Mouse (Mus musculus) thymus, adult 2 months (tissue): ENCODE measurements around the gene Slc43a2. TPM values are rescaled to one million over a fixed set of nuclear protein-coding genes. Genes with fewer than 3 reads are reported as not detected.

Source experiments
- DNase-seq: peaks from one replicate; pipeline ENCODE4 v3.0.0; 2021
- H3K27ac ChIP-seq: fragments of 200-500 bp; 2 replicates; pipeline ENCODE4 v1.5.1; 2012; ENCODE audit warnings: low read length, control low read depth; ENCODE audit not compliant: control insufficient read depth, insufficient read depth
- H3K27me3 ChIP-seq: fragments of 200-500 bp; 2 replicates; pipeline ENCODE4 v1.6.1; 2012; ENCODE audit warnings: mild to moderate bottlenecking, low read length, moderate library complexity, mixed read lengths; ENCODE audit not compliant: control insufficient read depth, insufficient read depth
- H3K36me3 ChIP-seq: fragments of 200-500 bp; 2 replicates; pipeline ENCODE4 v1.6.1; 2012; ENCODE audit warnings: mild to moderate bottlenecking, low read length, moderate library complexity; ENCODE audit not compliant: control insufficient read depth, insufficient read depth
- H3K4me1 ChIP-seq: fragments of 200-500 bp; replicated peaks from 2 replicates; pipeline ENCODE4 v1.6.1; 2012; ENCODE audit warnings: low read length; ENCODE audit not compliant: control insufficient read depth, insufficient read depth
- H3K4me3 ChIP-seq: fragments of 200-500 bp; 2 replicates; pipeline ENCODE4 v1.5.1; 2012; ENCODE audit warnings: mild to moderate bottlenecking, low read length, control low read depth, moderate library complexity; ENCODE audit not compliant: control insufficient read depth, insufficient read depth
- CTCF ChIP-seq: fragments of 200-500 bp; IDR thresholded peaks from 2 replicates; pipeline ENCODE4 v1.5.1; 2012; ENCODE audit warnings: mild to moderate bottlenecking, control low read depth, low read length, moderate library complexity, borderline replicate concordance; ENCODE audit not compliant: control insufficient read depth, poor library complexity, insufficient read depth; ENCODE audit errors: extremely low read depth
- POLR2A ChIP-seq: fragments of 200-500 bp; IDR thresholded peaks from 2 replicates; pipeline ENCODE4 v1.6.1; 2012; ENCODE audit warnings: mild to moderate bottlenecking, low read length, control low read depth, moderate library complexity; ENCODE audit not compliant: control insufficient read depth, poor library complexity, insufficient read depth; ENCODE audit errors: extremely low read depth
- WGBS: fragments of 180-500 bp; shearing (Covaris S2); methylation state at CpG from one replicate; pipeline ENCODE4 v1.1.7; 2018; 5-methylcytosine and 5-hydroxymethylcytosine counted together
- polyA plus RNA-seq: library from polyadenylated mRNA; depleted of rRNA; stranded (reverse); fragments of >200 nt; gene quantifications from 2 replicates; pipeline ENCODE4 v1.2.3, GENCODE M21; 2012; rRNA removed

Gene Slc43a2
- 207 and 214 TPM in 2 replicates for polyA plus RNA-seq

DNA sequence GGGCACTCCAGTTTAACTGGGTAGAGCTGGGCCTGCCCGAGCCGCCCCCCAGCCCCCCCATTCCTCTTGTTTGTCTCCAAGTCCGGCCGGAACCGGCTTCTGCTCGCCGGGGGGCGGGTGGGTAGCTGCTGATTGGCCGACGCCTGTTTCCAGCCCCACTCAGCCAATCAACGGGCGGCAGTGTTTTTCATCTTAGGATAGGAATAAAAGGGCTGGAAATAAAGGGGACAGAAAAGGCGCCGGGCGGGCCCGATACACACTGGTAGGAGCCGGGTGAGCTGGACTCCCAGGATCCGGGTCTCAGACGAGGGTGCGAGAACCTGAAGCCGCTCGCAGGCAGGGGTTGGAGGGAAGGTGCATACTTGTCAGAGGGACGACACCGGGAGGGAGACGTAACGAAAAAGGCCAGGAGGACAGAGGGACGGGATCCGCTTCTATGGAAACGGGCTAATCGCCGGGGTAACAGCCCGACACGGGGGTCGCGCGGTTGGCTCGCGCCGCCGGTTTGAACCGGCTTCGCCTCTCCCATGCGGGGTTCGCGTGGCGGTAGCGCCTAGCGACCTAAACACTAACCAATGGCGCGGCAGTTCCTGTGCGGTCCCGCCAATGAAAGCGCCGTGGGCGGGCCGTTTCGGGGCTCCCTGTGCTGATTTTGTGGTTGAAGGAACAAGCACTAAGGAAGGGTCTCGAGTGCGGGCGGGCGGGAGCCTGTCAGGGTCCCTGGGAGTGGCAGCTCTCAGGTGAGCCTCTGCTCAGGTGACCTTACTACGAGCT lies at the start of gene Slc43a2:
Gene Slc43a2, plus strand, starts transcription at position 226 of the 774 bp plus-strand sequence.
- peak; percentile 95 for DNase-seq
- Histone ChIP-seq H3K27ac (peak within 1 kb of the TSS; percentile 97), H3K4me3 (peak within 1 kb of the TSS; percentile 86), H3K36me3 (no peaks in the 10 kb centered on the region), H3K27me3 (no peaks in the 10 kb centered on the region), H3K4me1 (peaks cover 20% of the 10 kb centered on the region)
- WGBS, result under 1% methylated on average over 62 of the region's 62 CpGs
- peak; percentile 64 for TF ChIP-seq POLR2A
- no peak for TF ChIP-seq CTCF

DNA sequence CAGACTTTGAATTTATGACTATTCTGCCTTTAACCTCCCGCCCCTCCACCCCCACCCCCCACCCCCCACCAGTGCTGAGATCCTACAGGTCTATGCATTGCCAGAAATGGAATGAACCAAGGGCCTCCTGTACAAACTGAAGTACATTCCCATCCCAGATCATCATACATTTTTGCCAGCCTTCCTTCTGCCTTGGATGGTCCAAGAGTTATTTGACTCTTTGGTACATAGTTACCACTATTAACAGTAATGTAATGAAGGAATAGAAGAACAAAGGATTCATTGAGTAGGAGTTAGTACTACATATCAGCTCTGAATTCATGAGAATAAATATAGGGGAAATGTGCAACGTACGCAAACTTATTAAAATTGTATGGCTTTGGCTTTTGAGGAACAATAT lies 45.3 kb upstream of the Slc43a2 start:
- WGBS, result 24% methylated on average over 3 of the region's 3 CpGs
- TF ChIP-seq POLR2A (no peak), CTCF (no peak)
- no peaks in the 10 kb centered on the region for H3K27me3 ChIP-seq
- peaks cover 19% of the 10 kb centered on the region for H3K36me3 ChIP-seq
- no peak overlapping the region for H3K27ac ChIP-seq
- H3K4me1 ChIP-seq, result peaks cover 6% of the 10 kb centered on the region
- DNase-seq, result no peak
- no peak overlapping the region for H3K4me3 ChIP-seq

- Histone ChIP-seq H3K4me3 (peak within 1 kb of the TSS; percentile 92), H3K27me3 (no peaks in the 10 kb centered on the region), H3K4me1 (peaks cover 6% of the 10 kb centered on the region), H3K36me3 (peaks cover 24% of the 10 kb centered on the region), H3K27ac (peak within 1 kb of the TSS; percentile 9; the same call in 1 of the 2 replicates)
- under 1% methylated on average over 52 of the region's 52 CpGs for WGBS
- DNase-seq, result peak; percentile 98
- TF ChIP-seq POLR2A (peak; percentile 69), CTCF (no peak)
Observed at GRCm38 (mm10) chr11:75486601-75487285, 44.8 kb upstream of the Slc43a2 start, which contains the start of gene Prpf8. TSS of gene Prpf8 (plus strand) at chr11:75486816.

- WGBS, result 24% methylated on average over 6 of the region's 6 CpGs
- H3K4me1 ChIP-seq, result peaks cover 6% of the 10 kb centered on the region
- TF ChIP-seq CTCF, result no peak
- no peak for TF ChIP-seq POLR2A
- H3K27me3 ChIP-seq, result no peaks in the 10 kb centered on the region
- H3K4me3 ChIP-seq, result peak overlapping the region; percentile 32
- DNase-seq, result no peak
- H3K36me3 ChIP-seq, result peaks cover 32% of the 10 kb centered on the region
- no peak overlapping the region for H3K27ac ChIP-seq
Observed at GRCm38 (mm10) chr11:75487496-75487895, 44.0 kb upstream of the Slc43a2 start.

GRCm38 (mm10) chr11:75494296-75495049 lies 37.0 kb upstream of the Slc43a2 start:
- TF ChIP-seq CTCF, result no peak
- no peak for TF ChIP-seq POLR2A

DNA sequence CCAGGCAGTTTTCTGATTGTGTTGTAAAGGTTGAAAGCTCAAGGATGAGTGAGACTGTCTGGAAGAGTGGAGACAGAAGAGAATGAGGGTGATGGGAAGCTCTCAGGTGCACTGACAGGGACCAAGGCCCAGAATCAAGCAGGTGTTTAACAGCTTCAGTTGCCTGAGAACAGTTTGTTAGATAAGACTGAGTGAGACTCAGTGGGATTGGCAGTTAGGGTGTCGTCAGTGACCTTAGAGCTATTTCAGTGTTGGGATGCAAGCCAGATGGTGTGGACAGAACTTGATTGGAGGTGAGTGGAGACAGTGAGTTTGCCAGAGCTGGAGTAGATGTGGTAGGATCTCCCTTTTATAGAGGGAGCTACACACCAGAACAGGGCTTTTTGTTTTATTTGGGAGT lies 33.4 kb upstream of the Slc43a2 start:
- Histone ChIP-seq H3K4me1 (no peaks in the 10 kb centered on the region), H3K27ac (no peak overlapping the region), H3K36me3 (peaks cover 100% of the 10 kb centered on the region), H3K4me3 (no peak overlapping the region), H3K27me3 (no peaks in the 10 kb centered on the region)
- TF ChIP-seq POLR2A (no peak), CTCF (no peak)
- 92% methylated on average over 1 of the region's 1 CpGs for WGBS
- no peak for DNase-seq

More at GRCm38 (mm10) chr11:75494296-75495049, 37.0 kb upstream of the Slc43a2 start:
- no peak for DNase-seq
- H3K4me1 ChIP-seq, result no peaks in the 10 kb centered on the region
- H3K27me3 ChIP-seq, result no peaks in the 10 kb centered on the region
- 95% methylated on average over 10 of the region's 10 CpGs for WGBS
- H3K27ac ChIP-seq, result no peak overlapping the region
- peaks cover 100% of the 10 kb centered on the region for H3K36me3 ChIP-seq
- H3K4me3 ChIP-seq, result no peak overlapping the region
